Mouse (Mus musculus) ES-E14 (cell line): ENCODE data around the gene Hibch.

ENCODE experiments used
- CHD2 ChIP-seq: IDR thresholded peaks from 2 replicates; pipeline ENCODE4 v1.6.1; 2014; ENCODE audit warnings: mild to moderate bottlenecking, low read depth, low read length, inconsistent platforms
- HCFC1 ChIP-seq: IDR thresholded peaks from 2 replicates; pipeline ENCODE4 v1.6.1; 2012; ENCODE audit warnings: low read length, inconsistent platforms, borderline replicate concordance; ENCODE audit not compliant: insufficient read depth
- ZC3H11A ChIP-seq: IDR thresholded peaks from 2 replicates; pipeline ENCODE4 v1.6.1; 2012; ENCODE audit warnings: low read depth, mild to moderate bottlenecking, inconsistent platforms, low read length, borderline replicate concordance
- ZNF384 ChIP-seq: IDR thresholded peaks from 2 replicates; pipeline ENCODE4 v1.6.1; 2012; ENCODE audit warnings: low read depth, low read length, inconsistent platforms

GRCm38 (mm10) chr1:52805041-52805440, 39.7 kb upstream of the Hibch start:
- no peak for TF ChIP-seq ZNF384
- no peak for TF ChIP-seq ZC3H11A
- TF ChIP-seq CHD2: no peak
- TF ChIP-seq HCFC1: no peak
